Mouse (Mus musculus): ENCODE measurements around the gene Safb. TPM values are rescaled to one million over a fixed set of nuclear protein-coding genes. Genes with fewer than 3 reads are reported as not detected.

Safb gene
- polyA plus RNA-seq, 1 experiment from 2014 or later: 57.9 TPM

DNA sequence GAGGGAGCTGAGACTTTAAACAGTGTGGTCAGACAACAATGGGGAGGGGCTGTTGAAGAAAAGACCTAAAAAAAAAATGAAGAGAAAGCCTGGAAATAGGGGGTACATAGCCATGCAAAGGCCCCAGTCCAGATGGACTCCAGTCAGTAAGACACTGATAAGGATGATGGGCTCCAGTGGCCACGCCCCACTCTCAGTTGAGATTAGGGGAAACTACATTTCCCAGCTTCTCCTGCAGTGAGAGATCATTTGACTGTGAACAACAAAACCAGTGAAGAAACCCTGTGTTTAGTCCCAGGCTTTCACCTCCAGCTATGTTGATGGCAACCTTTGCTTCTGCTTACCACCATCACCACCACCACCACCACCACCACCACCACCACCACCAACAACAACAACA, 38.7 kb upstream of the Safb start:
- peaks cover 25% of the 10 kb centered on the region for H3K4me1 ChIP-seq (ENCODE audit: control insufficient read depth, insufficient read depth, low read length)
- no peaks in the 10 kb centered on the region for H3K36me3 ChIP-seq (ENCODE audit: control insufficient read depth, insufficient read depth, low read length)
- H3K27me3 ChIP-seq (replicated peaks; ENCODE audit: control insufficient read depth, insufficient read depth, low read length): no peaks in the 10 kb centered on the region
- no peak for ATAC-seq
- no peak overlapping the region for H3K9ac ChIP-seq (ENCODE audit: low read length)
- WGBS: 87% methylated on average over 1 of the region's 1 CpGs
- no peaks in the 10 kb centered on the region for H3K9me3 ChIP-seq (replicated peaks; ENCODE audit: control insufficient read depth, low read length)
- H3K4me2 ChIP-seq (ENCODE audit: low read length): no peak overlapping the region
- no peak overlapping the region for H3K4me3 ChIP-seq (ENCODE audit: low read depth, low read length)
- H3K27ac ChIP-seq (ENCODE audit: low read depth, low read length): no peak overlapping the region; the same call in 1 of the 2 replicates
- DNase-seq (ENCODE audit: low spot score): no peak

GRCm38 (mm10) chr17:56546576-56546975, 38.0 kb upstream of the Safb start:
- H3K4me2 ChIP-seq (ENCODE audit: low read length): no peak overlapping the region
- ATAC-seq (no peak), DNase-seq (ENCODE audit: low spot score) (no peak)
- no peaks in the 10 kb centered on the region for H3K36me3 ChIP-seq (ENCODE audit: control insufficient read depth, insufficient read depth, low read length)
- no peak overlapping the region for H3K4me3 ChIP-seq (ENCODE audit: low read depth, low read length)
- peaks cover 31% of the 10 kb centered on the region for H3K4me1 ChIP-seq (ENCODE audit: control insufficient read depth, insufficient read depth, low read length)
- no peaks in the 10 kb centered on the region for H3K9me3 ChIP-seq (replicated peaks; ENCODE audit: control insufficient read depth, low read length)
- no peak overlapping the region for H3K9ac ChIP-seq (ENCODE audit: low read length)
- H3K27ac ChIP-seq (ENCODE audit: low read depth, low read length): peak overlapping the region; percentile 76
- WGBS: 83% methylated on average over 5 of the region's 5 CpGs
- no peaks in the 10 kb centered on the region for H3K27me3 ChIP-seq (replicated peaks; ENCODE audit: control insufficient read depth, insufficient read depth, low read length)

DNA sequence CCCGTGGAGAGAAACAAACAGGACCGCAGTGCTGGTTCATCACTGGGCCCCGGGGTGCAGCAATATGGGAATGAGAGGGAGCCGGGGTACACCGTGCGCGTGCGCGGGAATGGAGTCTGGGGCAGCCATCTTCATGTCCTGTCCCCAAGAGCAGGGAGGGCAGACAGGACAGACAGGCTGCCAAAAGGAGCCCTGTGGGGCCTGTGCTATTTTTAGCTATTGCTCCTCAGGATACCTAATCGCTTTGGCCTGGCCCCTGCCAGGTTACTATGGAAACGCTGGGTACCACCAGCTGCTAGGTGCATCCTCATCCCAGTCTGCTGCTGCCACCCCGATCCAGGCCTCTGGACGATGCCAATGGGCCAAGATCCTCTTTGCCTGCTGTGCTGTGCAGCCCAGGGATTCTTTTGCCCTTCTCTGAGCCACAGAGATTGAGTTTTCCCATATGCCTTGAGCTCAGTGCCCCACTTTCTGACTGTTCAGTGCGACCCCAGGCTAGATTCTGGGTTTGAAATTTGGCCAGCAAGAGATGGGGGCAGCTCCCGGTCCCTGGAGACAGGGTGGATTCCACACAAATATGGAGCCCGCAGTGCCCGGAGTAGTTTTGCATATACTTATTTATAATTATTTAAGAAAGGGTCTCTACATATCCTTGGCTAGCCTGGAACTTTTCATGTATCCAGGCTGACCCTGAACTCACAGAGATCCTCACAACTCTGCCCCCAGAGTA, 37.3 kb upstream of the Safb start:
- H3K27me3 ChIP-seq (replicated peaks; ENCODE audit: control insufficient read depth, insufficient read depth, low read length): no peaks in the 10 kb centered on the region
- H3K4me3 ChIP-seq (ENCODE audit: low read depth, low read length): no peak overlapping the region
- WGBS: 46% methylated on average over 17 of the region's 17 CpGs
- ATAC-seq (peak; percentile 19), DNase-seq (ENCODE audit: low spot score) (peak; percentile 78)
- H3K4me1 ChIP-seq (ENCODE audit: control insufficient read depth, insufficient read depth, low read length): peaks cover 35% of the 10 kb centered on the region
- no peaks in the 10 kb centered on the region for H3K36me3 ChIP-seq (ENCODE audit: control insufficient read depth, insufficient read depth, low read length)
- no peak overlapping the region for H3K4me2 ChIP-seq (ENCODE audit: low read length)
- peak overlapping the region; percentile 76 for H3K27ac ChIP-seq (ENCODE audit: low read depth, low read length)
- no peaks in the 10 kb centered on the region for H3K9me3 ChIP-seq (replicated peaks; ENCODE audit: control insufficient read depth, low read length)
- H3K9ac ChIP-seq (ENCODE audit: low read length): peak overlapping the region; percentile 29; the same call in 1 of the 2 replicates

- Histone ChIP-seq H3K36me3 (ENCODE audit: control insufficient read depth, insufficient read depth, low read length) (no peaks in the 10 kb centered on the region), H3K27me3 (replicated peaks; ENCODE audit: control insufficient read depth, insufficient read depth, low read length) (no peaks in the 10 kb centered on the region), H3K9me3 (replicated peaks; ENCODE audit: control insufficient read depth, low read length) (no peaks in the 10 kb centered on the region), H3K4me1 (ENCODE audit: control insufficient read depth, insufficient read depth, low read length) (peaks cover 41% of the 10 kb centered on the region), H3K4me3 (ENCODE audit: low read depth, low read length) (no peak overlapping the region), H3K4me2 (ENCODE audit: low read length) (no peak overlapping the region), H3K27ac (ENCODE audit: low read depth, low read length) (peak overlapping the region; percentile 76), H3K9ac (ENCODE audit: low read length) (no peak overlapping the region)
- DNase-seq (ENCODE audit: low spot score): no peak
- no peak for ATAC-seq
- 70% methylated on average over 9 of the region's 9 CpGs for whole genome bisulfite sequencing
Observed at GRCm38 (mm10) chr17:56547846-56548604, 36.6 kb upstream of the Safb start.

DNA sequence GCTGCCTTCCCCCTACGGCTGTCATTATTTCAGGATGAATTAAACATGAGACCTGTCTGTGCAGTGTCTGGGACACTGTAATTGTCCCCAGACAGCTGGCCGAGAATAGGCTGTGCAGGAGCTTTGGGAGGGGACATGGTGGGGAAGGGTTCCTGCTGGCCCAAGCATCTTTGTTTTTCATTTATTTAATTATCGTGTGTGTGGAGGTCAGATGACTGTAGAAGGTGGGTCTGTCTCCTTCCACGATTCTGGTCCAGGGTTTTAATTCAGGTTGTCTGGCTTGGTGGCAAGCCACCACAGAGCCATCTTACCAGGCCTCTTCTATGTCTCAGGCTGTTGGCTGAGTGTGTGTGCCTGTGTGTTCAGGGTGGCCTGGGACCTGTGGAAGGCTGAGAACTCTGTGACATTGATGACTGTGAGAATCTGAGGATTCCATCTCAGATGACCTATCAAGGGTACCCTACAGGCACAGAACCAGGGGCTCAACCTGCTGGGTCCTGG, 36.0 kb upstream of the Safb start:
- H3K4me1 ChIP-seq (ENCODE audit: control insufficient read depth, insufficient read depth, low read length): peaks cover 41% of the 10 kb centered on the region
- WGBS: 15% methylated on average over 4 of the region's 4 CpGs
- no peaks in the 10 kb centered on the region for H3K27me3 ChIP-seq (replicated peaks; ENCODE audit: control insufficient read depth, insufficient read depth, low read length)
- ATAC-seq (no peak), DNase-seq (ENCODE audit: low spot score) (peak; percentile 27)
- H3K9ac ChIP-seq (ENCODE audit: low read length): no peak overlapping the region
- H3K4me3 ChIP-seq (ENCODE audit: low read depth, low read length): no peak overlapping the region
- H3K9me3 ChIP-seq (replicated peaks; ENCODE audit: control insufficient read depth, low read length): no peaks in the 10 kb centered on the region
- peak overlapping the region; percentile 41 for H3K27ac ChIP-seq (ENCODE audit: low read depth, low read length)
- no peak overlapping the region for H3K4me2 ChIP-seq (ENCODE audit: low read length)
- H3K36me3 ChIP-seq (ENCODE audit: control insufficient read depth, insufficient read depth, low read length): no peaks in the 10 kb centered on the region

GRCm38 (mm10) chr17:56550784-56551475, 33.7 kb upstream of the Safb start:
- WGBS: 73% methylated on average over 12 of the region's 12 CpGs
- ATAC-seq (no peak), DNase-seq (ENCODE audit: low spot score) (no peak)
- Histone ChIP-seq H3K4me2 (ENCODE audit: low read length) (no peak overlapping the region), H3K9me3 (replicated peaks; ENCODE audit: control insufficient read depth, low read length) (no peaks in the 10 kb centered on the region), H3K27me3 (replicated peaks; ENCODE audit: control insufficient read depth, insufficient read depth, low read length) (no peaks in the 10 kb centered on the region), H3K4me3 (ENCODE audit: low read depth, low read length) (no peak overlapping the region), H3K27ac (ENCODE audit: low read depth, low read length) (peak overlapping the region; percentile 97), H3K9ac (ENCODE audit: low read length) (peak overlapping the region; percentile 17; the same call in 1 of the 2 replicates), H3K4me1 (ENCODE audit: control insufficient read depth, insufficient read depth, low read length) (peaks cover 41% of the 10 kb centered on the region), H3K36me3 (ENCODE audit: control insufficient read depth, insufficient read depth, low read length) (no peaks in the 10 kb centered on the region)

- Histone ChIP-seq H3K4me2 (ENCODE audit: low read length) (no peak overlapping the region), H3K27me3 (replicated peaks; ENCODE audit: control insufficient read depth, insufficient read depth, low read length) (no peaks in the 10 kb centered on the region), H3K9ac (ENCODE audit: low read length) (no peak overlapping the region), H3K9me3 (replicated peaks; ENCODE audit: control insufficient read depth, low read length) (no peaks in the 10 kb centered on the region), H3K4me1 (ENCODE audit: control insufficient read depth, insufficient read depth, low read length) (peaks cover 36% of the 10 kb centered on the region), H3K4me3 (ENCODE audit: low read depth, low read length) (no peak overlapping the region), H3K36me3 (ENCODE audit: control insufficient read depth, insufficient read depth, low read length) (no peaks in the 10 kb centered on the region), H3K27ac (ENCODE audit: low read depth, low read length) (peak overlapping the region; percentile 97)
- peak; percentile 95 for DNase-seq (ENCODE audit: low spot score)
- ATAC-seq: peak; percentile 86
- 8% methylated on average over 6 of the region's 6 CpGs for WGBS
Observed at GRCm38 (mm10) chr17:56551841-56552581, 32.6 kb upstream of the Safb start.

DNA sequence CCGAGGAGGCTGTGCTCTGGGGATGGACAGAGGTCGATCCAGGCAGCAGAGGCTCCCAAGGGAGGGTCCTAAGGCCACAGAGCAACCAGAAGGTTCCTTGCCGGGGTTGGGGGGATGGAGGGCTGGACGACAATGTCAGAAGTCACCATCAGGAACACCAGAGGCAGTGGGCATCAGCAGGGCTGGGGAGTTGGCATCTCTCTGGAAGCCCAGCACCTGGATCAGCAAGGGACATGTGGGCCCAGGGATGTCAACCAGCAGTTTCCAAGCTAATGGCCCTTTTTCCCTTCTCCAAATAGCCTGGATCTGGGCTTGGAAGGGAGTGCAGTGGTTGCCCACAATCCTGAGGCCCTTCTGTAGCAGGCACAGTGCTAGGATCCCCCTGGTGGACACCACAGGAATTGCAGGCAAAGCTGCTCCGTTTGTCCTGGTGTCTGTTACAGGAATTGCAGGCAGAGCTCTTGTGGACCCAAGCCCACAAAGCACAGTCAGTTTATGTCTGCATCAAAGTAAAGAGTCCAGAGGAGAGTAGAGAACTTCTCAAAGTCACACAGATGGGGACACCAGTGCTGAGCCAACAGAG, 31.8 kb upstream of the Safb start:
- H3K4me2 ChIP-seq (ENCODE audit: low read length): no peak overlapping the region
- H3K27ac ChIP-seq (ENCODE audit: low read depth, low read length): peak overlapping the region; percentile 97
- DNase-seq (ENCODE audit: low spot score) (peak; percentile 88), ATAC-seq (peak; percentile 53)
- H3K4me1 ChIP-seq (ENCODE audit: control insufficient read depth, insufficient read depth, low read length): peaks cover 31% of the 10 kb centered on the region
- H3K9me3 ChIP-seq (replicated peaks; ENCODE audit: control insufficient read depth, low read length): no peaks in the 10 kb centered on the region
- H3K36me3 ChIP-seq (ENCODE audit: control insufficient read depth, insufficient read depth, low read length): no peaks in the 10 kb centered on the region
- no peak overlapping the region for H3K4me3 ChIP-seq (ENCODE audit: low read depth, low read length)
- 43% methylated on average over 5 of the region's 5 CpGs for WGBS
- no peak overlapping the region for H3K9ac ChIP-seq (ENCODE audit: low read length)
- no peaks in the 10 kb centered on the region for H3K27me3 ChIP-seq (replicated peaks; ENCODE audit: control insufficient read depth, insufficient read depth, low read length)
